Mouse (Mus musculus) G1E (cell line): ENCODE data around the gene Yrdc.

Experiments
- CTCF ChIP-seq: IDR thresholded peaks from 2 replicates; pipeline ENCODE4 v1.5.1; 2012; ENCODE audit warnings: low read depth, low read length, inconsistent platforms, mixed read lengths
- GATA1 ChIP-seq: IDR thresholded peaks from 2 replicates; pipeline ENCODE4 v1.6.1; 2012; ENCODE audit warnings: borderline replicate concordance, low read length, inconsistent platforms, mixed read lengths
- GATA2 ChIP-seq: IDR thresholded peaks from 2 replicates; pipeline ENCODE4 v1.6.1; 2012; ENCODE audit warnings: low read depth, low read length, inconsistent platforms, borderline replicate concordance
- POLR2AphosphoS5 ChIP-seq: IDR thresholded peaks from 2 replicates; pipeline ENCODE4 v1.6.1; 2012; ENCODE audit warnings: low read depth, low read length, inconsistent platforms; ENCODE audit not compliant: insufficient replicate concordance
- TAL1 ChIP-seq: conservative IDR thresholded peaks from 2 replicates; pipeline ENCODE4 v1.6.1; 2012; ENCODE audit warnings: low read depth, low read length, inconsistent platforms, mixed read lengths

- TF ChIP-seq CTCF (no peak), GATA1 (no peak), GATA2 (no peak), TAL1 (no peak), POLR2AphosphoS5 (no peak)
Observed at GRCm38 (mm10) chr4:124881341-124881908, 30.9 kb downstream of the Yrdc start.
